Mouse (Mus musculus) heart, embryonic 11.5 days (tissue): Measurements from ENCODE around the gene Abcc4. TPM values are rescaled to one million over a fixed set of nuclear protein-coding genes. Genes with fewer than 3 reads are reported as not detected.

Experiments used
- ATAC-seq: fragments of 200-750 bp; cut with Nextera tagmentation; replicated peaks from 2 replicates; pipeline ENCODE4 v1.8.0; 2017; ENCODE audit warnings: moderate library complexity; ENCODE audit not compliant: insufficient number of reproducible peaks, low FRiP score, low TSS enrichment
- H3K27ac ChIP-seq: fragments of 300-500 bp; sonication (generic); 2 replicates; pipeline ENCODE4 v1.5.1; 2014; ENCODE audit warnings: mild to moderate bottlenecking, low read depth, low read length
- H3K27me3 ChIP-seq: fragments of 300-500 bp; sonication (generic); 2 replicates; pipeline ENCODE4 v1.6.1; 2014; ENCODE audit warnings: mild to moderate bottlenecking, low read length, mixed read lengths; ENCODE audit not compliant: control insufficient read depth, insufficient read depth
- H3K36me3 ChIP-seq: fragments of 300-500 bp; sonication (generic); 2 replicates; pipeline ENCODE4 v1.6.1; 2014; ENCODE audit warnings: mild to moderate bottlenecking, low read length, moderate library complexity, mixed read lengths; ENCODE audit not compliant: control insufficient read depth, insufficient read depth
- H3K4me1 ChIP-seq: fragments of 300-500 bp; sonication (generic); 2 replicates; pipeline ENCODE4 v1.6.1; 2014; ENCODE audit warnings: low read length; ENCODE audit not compliant: control insufficient read depth, insufficient read depth
- H3K4me2 ChIP-seq: fragments of 300-500 bp; sonication (generic); 2 replicates; pipeline ENCODE4 v1.6.1; 2014; ENCODE audit warnings: mild to moderate bottlenecking, moderate library complexity
- H3K4me3 ChIP-seq: fragments of 300-500 bp; sonication (generic); 2 replicates; pipeline ENCODE4 v1.5.1; 2014; ENCODE audit warnings: low read depth, low read length
- H3K9ac ChIP-seq: fragments of 300-500 bp; sonication (generic); 2 replicates; pipeline ENCODE4 v1.6.1; 2014; ENCODE audit warnings: mild to moderate bottlenecking, low read depth, low read length, moderate library complexity
- H3K9me3 ChIP-seq: fragments of 300-500 bp; sonication (generic); replicated peaks from 2 replicates; pipeline ENCODE4 v1.6.1; 2016; ENCODE audit warnings: low read length; ENCODE audit not compliant: control insufficient read depth
- WGBS: fragments of 180-500 bp; shearing (Covaris S2); extraction: QIAGEN DNeasy Blood & Tissue Kit; methylation state at CpG from one replicate; pipeline ENCODE4 v1.1.7; 2014; ENCODE audit not compliant: insufficient replicate concordance; 5-methylcytosine and 5-hydroxymethylcytosine counted together
- polyA plus RNA-seq: library from polyadenylated mRNA; unstranded; fragments of >200 nt; fragmentation: Nextera tagmentation; extraction: Ambion mirVana; gene quantifications from 2 replicates; pipeline ENCODE4 v1.2.1, GENCODE M21; 2014

The Abcc4 gene
- polyA plus RNA-seq, 1 experiment from 2014 or later, result 1.6 TPM

GRCm38 (mm10) chr14:118705465-118705807 is 583 bp downstream of the Abcc4 start:
- Histone ChIP-seq H3K9me3 (no peaks in the 10 kb centered on the region), H3K9ac (peak overlapping the region; percentile 55), H3K4me1 (0 out of 2 replicates have a peak, but pooled peaks cover 3% of the 10 kb centered on the region), H3K27ac (no peak overlapping the region), H3K27me3 (peaks cover 20% of the 10 kb centered on the region), H3K4me2 (peak overlapping the region; percentile 92), H3K36me3 (no peaks in the 10 kb centered on the region), H3K4me3 (peak overlapping the region; percentile 63)
- WGBS, result under 1% methylated on average over 10 of the region's 10 CpGs
- no peak for ATAC-seq

- WGBS, result 80% methylated on average over 9 of the region's 9 CpGs
- 0 out of 2 replicates have a peak, but pooled peaks cover 3% of the 10 kb centered on the region for H3K4me1 ChIP-seq
- no peak for ATAC-seq
- no peak overlapping the region for H3K4me2 ChIP-seq
- H3K9me3 ChIP-seq, result no peaks in the 10 kb centered on the region
- H3K27ac ChIP-seq, result no peak overlapping the region
- peaks cover 20% of the 10 kb centered on the region for H3K27me3 ChIP-seq
- no peak overlapping the region for H3K9ac ChIP-seq
- H3K4me3 ChIP-seq, result no peak overlapping the region
- no peaks in the 10 kb centered on the region for H3K36me3 ChIP-seq
Observed at GRCm38 (mm10) chr14:118703363-118703762, 2.7 kb downstream of the Abcc4 start.

GRCm38 (mm10) chr14:118701991-118702608 is 3.9 kb downstream of the Abcc4 start:
- H3K4me3 ChIP-seq, result no peak overlapping the region
- peaks cover 20% of the 10 kb centered on the region for H3K27me3 ChIP-seq
- no peaks in the 10 kb centered on the region for H3K9me3 ChIP-seq
- 0 out of 2 replicates have a peak, but pooled peaks cover 3% of the 10 kb centered on the region for H3K4me1 ChIP-seq
- WGBS, result 48% methylated on average over 7 of the region's 7 CpGs
- no peak overlapping the region for H3K9ac ChIP-seq
- no peak overlapping the region for H3K4me2 ChIP-seq
- no peak overlapping the region for H3K27ac ChIP-seq
- H3K36me3 ChIP-seq, result no peaks in the 10 kb centered on the region
- ATAC-seq, result no peak

GRCm38 (mm10) chr14:118700576-118700975 is 5.4 kb downstream of the Abcc4 start:
- WGBS, result 67% methylated on average over 7 of the region's 7 CpGs
- Histone ChIP-seq H3K36me3 (no peaks in the 10 kb centered on the region), H3K4me2 (no peak overlapping the region), H3K27me3 (peaks cover 16% of the 10 kb centered on the region), H3K9ac (no peak overlapping the region), H3K9me3 (no peaks in the 10 kb centered on the region), H3K4me3 (no peak overlapping the region), H3K27ac (no peak overlapping the region), H3K4me1 (0 out of 2 replicates have a peak, but pooled peaks cover 1% of the 10 kb centered on the region)
- no peak for ATAC-seq

GRCm38 (mm10) chr14:118699963-118700362 is 6.1 kb downstream of the Abcc4 start:
- no peak overlapping the region for H3K4me2 ChIP-seq
- no peak overlapping the region for H3K9ac ChIP-seq
- WGBS, result 67% methylated on average over 5 of the region's 5 CpGs
- H3K36me3 ChIP-seq, result no peaks in the 10 kb centered on the region
- ATAC-seq, result no peak
- no peak overlapping the region for H3K4me3 ChIP-seq
- no peak overlapping the region for H3K27ac ChIP-seq
- H3K27me3 ChIP-seq, result peaks cover 15% of the 10 kb centered on the region
- no peaks in the 10 kb centered on the region for H3K9me3 ChIP-seq
- no peaks in the 10 kb centered on the region for H3K4me1 ChIP-seq

GRCm38 (mm10) chr14:118699508-118699907 is 6.5 kb downstream of the Abcc4 start:
- Histone ChIP-seq H3K9me3 (no peaks in the 10 kb centered on the region), H3K27me3 (peaks cover 11% of the 10 kb centered on the region), H3K4me3 (no peak overlapping the region), H3K36me3 (no peaks in the 10 kb centered on the region), H3K27ac (no peak overlapping the region), H3K9ac (no peak overlapping the region), H3K4me1 (no peaks in the 10 kb centered on the region), H3K4me2 (no peak overlapping the region)
- WGBS, result 82% methylated on average over 10 of the region's 10 CpGs
- no peak for ATAC-seq

GRCm38 (mm10) chr14:118696556-118697289 is 9.3 kb downstream of the Abcc4 start:
- no peak for ATAC-seq
- Histone ChIP-seq H3K27me3 (no peaks in the 10 kb centered on the region), H3K27ac (no peak overlapping the region), H3K9ac (no peak overlapping the region), H3K9me3 (no peaks in the 10 kb centered on the region), H3K4me3 (no peak overlapping the region), H3K36me3 (no peaks in the 10 kb centered on the region), H3K4me2 (no peak overlapping the region), H3K4me1 (no peaks in the 10 kb centered on the region)
- WGBS, result 90% methylated on average over 16 of the region's 16 CpGs

- no peak overlapping the region for H3K4me3 ChIP-seq
- H3K4me2 ChIP-seq, result no peak overlapping the region
- ATAC-seq, result no peak
- no peak overlapping the region for H3K27ac ChIP-seq
- no peaks in the 10 kb centered on the region for H3K27me3 ChIP-seq
- H3K9ac ChIP-seq, result no peak overlapping the region
- no peaks in the 10 kb centered on the region for H3K4me1 ChIP-seq
- WGBS, result 79% methylated on average over 11 of the region's 11 CpGs
- no peaks in the 10 kb centered on the region for H3K9me3 ChIP-seq
- H3K36me3 ChIP-seq, result no peaks in the 10 kb centered on the region
Observed at GRCm38 (mm10) chr14:118695866-118696265, 10.2 kb downstream of the Abcc4 start.

- ATAC-seq, result no peak
- Histone ChIP-seq H3K27ac (no peak overlapping the region), H3K36me3 (no peaks in the 10 kb centered on the region), H3K4me1 (no peaks in the 10 kb centered on the region), H3K9ac (no peak overlapping the region), H3K9me3 (no peaks in the 10 kb centered on the region), H3K27me3 (no peaks in the 10 kb centered on the region), H3K4me3 (no peak overlapping the region), H3K4me2 (no peak overlapping the region)
- 80% methylated on average over 7 of the region's 7 CpGs for WGBS
Observed at GRCm38 (mm10) chr14:118694321-118694720, 11.7 kb downstream of the Abcc4 start.
